Mouse (Mus musculus): ENCODE measurements at regions not wholly inside any gene's neighbourhood (a gene's known extent, or its start where the extent isn't known, plus 50 kb on each side); places are given as distances from the start of the nearest gene placed in this dataset.

- DNase-seq, result no peak
- intact Hi-C loops (cut with DNase I), result loop anchor here (10.0 kb wide), 1 partner anchor 182 kb away; no protein-coding TSS in a partner anchor
These were observed 92.3 kb upstream of the Prdx4 start for GRCm38 (mm10) chrX:155432862-155433261.
